Mouse (Mus musculus): ENCODE measurements around the gene Mlf2.

DNA sequence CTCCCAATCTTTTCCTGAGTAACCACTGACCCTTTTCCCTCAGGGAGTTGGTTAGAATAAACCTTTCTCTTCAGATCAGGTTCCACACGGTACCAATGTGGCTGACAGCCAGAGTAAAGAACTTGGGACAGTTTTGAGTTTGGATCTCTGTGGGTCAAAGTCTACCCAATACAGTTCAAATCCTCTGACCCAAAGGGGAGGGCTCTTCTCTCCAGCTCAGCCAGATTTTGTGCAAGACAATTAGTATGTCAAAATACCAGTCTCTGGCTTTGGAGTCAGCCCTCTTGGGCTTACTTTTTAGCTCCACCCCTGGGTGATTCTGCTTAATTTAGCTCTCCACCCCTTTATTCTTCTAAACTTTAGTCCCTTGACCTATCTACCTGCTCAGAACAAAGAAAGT lies 955 bp upstream of the Mlf2 start:
- TF ChIP-seq CTCF (IDR thresholded peaks at IDR 0.05; ENCODE audit: extremely low read depth, insufficient read depth, low read length) (no peak), POLR2A (IDR thresholded peaks at IDR 0.05; ENCODE audit: extremely low read depth, insufficient read depth, low read length) (no peak)

Measured in cortical plate, adult 2 months (tissue).